Mouse (Mus musculus) liver, adult 2 months (tissue): ENCODE measurements around the gene Sipa1l1. TPM values are rescaled to one million over a fixed set of nuclear protein-coding genes. Genes with fewer than 3 reads are reported as not detected.

Source experiments
- DNase-seq: peaks from one replicate; pipeline ENCODE4 v3.0.0-alpha.2; 2011; ENCODE audit warnings: low read depth, low spot score; ENCODE audit errors: extremely low read depth
- H3K27ac ChIP-seq: fragments of 200-500 bp; replicated peaks from 2 replicates; pipeline ENCODE4 v1.5.1; 2012; ENCODE audit warnings: low read depth, mild to moderate bottlenecking, control low read depth, inconsistent platforms, low read length; ENCODE audit not compliant: insufficient read depth
- H3K27me3 ChIP-seq: fragments of 200-500 bp; 2 replicates; pipeline ENCODE4 v1.6.1; 2012; ENCODE audit warnings: mild to moderate bottlenecking, moderate library complexity, low read length, inconsistent platforms; ENCODE audit not compliant: control insufficient read depth, insufficient read depth
- H3K36me3 ChIP-seq: fragments of 200-500 bp; 2 replicates; pipeline ENCODE4 v1.6.1; 2012; ENCODE audit warnings: low read length, inconsistent platforms; ENCODE audit not compliant: control insufficient read depth, insufficient read depth
- H3K4me1 ChIP-seq: fragments of 200-500 bp; 2 replicates; pipeline ENCODE4 v1.6.1; 2011; ENCODE audit warnings: low read length; ENCODE audit not compliant: control insufficient read depth, insufficient read depth
- H3K4me3 ChIP-seq: fragments of 200-500 bp; 2 replicates; pipeline ENCODE4 v1.5.1; 2011; ENCODE audit warnings: low read depth, mild to moderate bottlenecking, control low read depth, low read length, moderate library complexity; ENCODE audit not compliant: insufficient read depth
- H3K79me2 ChIP-seq: fragments of 200-500 bp; 2 replicates; pipeline ENCODE4 v1.6.1; 2012; ENCODE audit warnings: inconsistent platforms, mild to moderate bottlenecking, low read length, moderate library complexity; ENCODE audit not compliant: control insufficient read depth, insufficient read depth
- H3K9ac ChIP-seq: fragments of 200-500 bp; 2 replicates; pipeline ENCODE4 v1.6.1; 2012; ENCODE audit warnings: low read depth, mild to moderate bottlenecking, control low read depth, inconsistent platforms, low read length
- CTCF ChIP-seq: fragments of 200-500 bp; IDR thresholded peaks from 2 replicates; pipeline ENCODE4 v1.5.1; 2011; ENCODE audit warnings: low read depth, low read length, control low read depth
- POLR2A ChIP-seq: fragments of 200-500 bp; IDR thresholded peaks from 2 replicates; pipeline ENCODE4 v1.6.1; 2011; ENCODE audit warnings: low read length, control low read depth; ENCODE audit not compliant: insufficient read depth; ENCODE audit errors: extremely low read depth
- WGBS: fragments of 180-500 bp; shearing (Covaris S2); methylation state at CpG from one replicate; pipeline ENCODE4 v1.1.7; 2018; 5-methylcytosine and 5-hydroxymethylcytosine counted together
- polyA plus RNA-seq: library from polyadenylated mRNA; depleted of rRNA; stranded (reverse); fragments of >200 nt; gene quantifications from 2 replicates; pipeline ENCODE4 v1.2.3, GENCODE M21; 2012
- total RNA-seq: library from RNA; depleted of rRNA; stranded (reverse); fragments of >200 nt; gene quantifications from 2 replicates; pipeline ENCODE4 v1.2.3, GENCODE M21; 2014

Sipa1l1 gene
- total and polyA plus RNA-seq, 2 experiments, result 10.3 to 13.7 TPM

GRCm38 (mm10) chr12:82225751-82226228 lies 56.7 kb downstream of the Sipa1l1 start:
- 36% methylated on average over 4 of the region's 4 CpGs for WGBS
- no peak for TF ChIP-seq CTCF
- no peak for TF ChIP-seq POLR2A
- Histone ChIP-seq H3K79me2 (peaks cover 16% of the 10 kb centered on the region; the same call in 1 of the 2 replicates), H3K4me3 (no peak overlapping the region), H3K9ac (no peak overlapping the region), H3K27me3 (no peaks in the 10 kb centered on the region), H3K27ac (no peak overlapping the region), H3K36me3 (no peaks in the 10 kb centered on the region), H3K4me1 (peaks cover 9% of the 10 kb centered on the region)
- DNase-seq, result peak; percentile 63

DNA sequence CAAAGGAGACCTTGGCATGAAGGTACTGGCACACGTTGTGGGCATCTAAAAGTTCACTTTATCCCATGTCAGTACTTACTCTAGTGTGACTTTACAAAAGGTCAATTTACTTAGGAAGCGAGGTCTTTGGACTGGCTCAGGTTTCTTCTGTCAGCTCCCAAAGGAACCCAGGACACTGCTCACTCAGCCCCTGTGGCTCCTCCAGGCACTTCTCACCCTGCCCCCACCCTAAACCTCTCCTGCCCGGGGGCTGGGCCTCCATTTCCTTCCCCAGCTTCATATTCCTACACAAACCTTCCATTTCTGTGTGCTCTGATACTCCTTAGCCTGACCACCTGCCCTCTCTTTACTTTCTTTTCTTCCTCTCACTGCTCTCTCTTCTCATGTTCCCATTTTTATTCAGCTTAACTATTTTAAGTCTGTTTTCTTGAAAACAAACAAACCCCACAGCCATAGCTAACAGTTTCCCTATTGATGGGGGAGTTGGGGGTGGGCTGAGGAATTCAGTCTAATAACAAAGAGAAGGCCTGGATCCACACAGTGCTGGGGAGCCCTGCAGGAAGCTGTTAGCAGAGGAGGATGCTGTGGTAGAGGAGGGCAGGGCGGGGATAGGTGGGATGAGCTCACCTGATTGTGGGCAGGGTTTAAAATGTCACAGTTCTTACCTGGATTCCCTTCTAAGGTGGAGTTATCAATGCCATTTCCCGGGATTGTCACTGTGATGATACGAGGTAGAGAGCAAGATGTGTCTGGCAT lies 57.4 kb downstream of the Sipa1l1 start:
- peaks cover 16% of the 10 kb centered on the region; the same call in 1 of the 2 replicates for H3K79me2 ChIP-seq
- peak; percentile 63 for DNase-seq
- peaks cover 9% of the 10 kb centered on the region for H3K4me1 ChIP-seq
- no peak overlapping the region for H3K4me3 ChIP-seq
- H3K27ac ChIP-seq, result no peak overlapping the region
- no peaks in the 10 kb centered on the region for H3K27me3 ChIP-seq
- no peaks in the 10 kb centered on the region for H3K36me3 ChIP-seq
- TF ChIP-seq CTCF, result no peak
- H3K9ac ChIP-seq, result no peak overlapping the region
- WGBS, result 54% methylated on average over 6 of the region's 6 CpGs

DNA sequence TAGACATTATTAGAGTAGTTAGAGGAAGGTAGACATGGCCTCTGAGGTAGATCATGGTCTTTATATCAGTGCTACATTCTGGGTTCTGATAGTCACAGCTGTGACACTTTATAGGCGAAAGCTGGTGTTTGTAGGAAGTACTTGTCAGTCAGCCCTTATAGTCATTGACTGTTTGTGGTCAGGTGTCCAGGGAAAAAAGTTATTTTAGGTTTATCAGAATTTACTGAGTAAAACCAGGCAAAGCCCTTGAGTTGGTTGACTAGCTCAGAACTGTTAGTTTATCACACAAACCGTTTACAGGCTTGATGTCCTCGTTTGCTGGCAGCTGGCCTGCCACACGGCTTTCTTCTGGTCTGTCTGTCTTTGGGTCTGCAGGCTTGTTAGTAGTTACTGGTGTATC lies 61.0 kb downstream of the Sipa1l1 start:
- DNase-seq, result no peak
- TF ChIP-seq POLR2A (no peak), CTCF (no peak)
- H3K79me2 ChIP-seq, result peaks cover 17% of the 10 kb centered on the region
- 71% methylated on average over 4 of the region's 4 CpGs for WGBS
- peaks cover 2% of the 10 kb centered on the region; the same call in 1 of the 2 replicates for H3K36me3 ChIP-seq
- H3K9ac ChIP-seq, result no peak overlapping the region
- no peak overlapping the region for H3K4me3 ChIP-seq
- H3K27me3 ChIP-seq, result no peaks in the 10 kb centered on the region
- no peak overlapping the region for H3K27ac ChIP-seq
- peaks cover 6% of the 10 kb centered on the region for H3K4me1 ChIP-seq

GRCm38 (mm10) chr12:82231191-82231590 lies 62.1 kb downstream of the Sipa1l1 start:
- Histone ChIP-seq H3K4me3 (no peak overlapping the region), H3K79me2 (peaks cover 17% of the 10 kb centered on the region), H3K27ac (no peak overlapping the region), H3K4me1 (no peaks in the 10 kb centered on the region), H3K27me3 (no peaks in the 10 kb centered on the region), H3K9ac (no peak overlapping the region), H3K36me3 (peaks cover 2% of the 10 kb centered on the region; the same call in 1 of the 2 replicates)
- DNase-seq, result no peak
- no peak for TF ChIP-seq POLR2A
- TF ChIP-seq CTCF, result no peak
- 89% methylated on average over 7 of the region's 7 CpGs for WGBS

- Histone ChIP-seq H3K9ac (no peak overlapping the region), H3K4me3 (no peak overlapping the region), H3K79me2 (peaks cover 14% of the 10 kb centered on the region), H3K36me3 (peaks cover 2% of the 10 kb centered on the region; the same call in 1 of the 2 replicates), H3K27me3 (no peaks in the 10 kb centered on the region), H3K27ac (no peak overlapping the region), H3K4me1 (no peaks in the 10 kb centered on the region)
- TF ChIP-seq POLR2A (no peak), CTCF (no peak)
- no peak for DNase-seq
- 90% methylated on average over 3 of the region's 3 CpGs for WGBS
Observed at GRCm38 (mm10) chr12:82233177-82233576, 64.1 kb downstream of the Sipa1l1 start.

DNA sequence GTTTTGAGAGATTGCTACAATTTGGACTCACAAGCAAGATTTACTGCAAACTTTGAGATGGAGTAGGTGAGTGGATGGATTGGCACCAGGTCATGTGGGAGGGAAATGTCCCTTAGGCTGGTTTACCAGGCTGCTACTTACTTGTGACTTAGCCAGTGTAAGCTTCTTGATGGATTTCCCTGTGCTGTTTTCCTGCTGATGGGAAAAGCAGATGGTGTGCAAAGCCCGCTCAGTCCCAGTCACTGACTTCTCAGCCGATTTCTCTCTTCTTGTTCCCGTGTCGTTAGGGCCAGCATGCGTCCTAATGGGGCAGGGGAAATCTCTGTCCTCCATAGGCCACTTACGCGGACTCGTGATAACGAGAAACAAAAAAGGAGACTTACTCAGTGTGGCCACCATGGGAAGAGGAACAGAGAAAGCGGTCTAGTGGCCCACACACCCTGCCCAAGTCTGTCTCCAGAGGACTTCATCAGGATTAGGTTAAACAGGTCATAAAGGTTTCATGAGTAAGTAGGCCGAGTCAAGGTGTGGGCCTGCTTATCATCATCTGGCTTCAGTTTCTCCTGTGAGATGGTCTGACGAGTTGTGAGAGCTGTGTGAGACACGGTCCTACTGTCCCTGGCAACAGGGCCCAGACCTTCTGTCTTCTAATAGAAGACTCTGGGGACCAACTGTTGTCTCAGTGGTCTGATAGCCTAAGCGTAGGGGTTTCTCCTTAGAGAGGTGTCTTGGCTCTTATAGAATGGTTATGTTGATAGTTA lies 65.5 kb downstream of the Sipa1l1 start:
- H3K79me2 ChIP-seq, result peaks cover 17% of the 10 kb centered on the region
- no peaks in the 10 kb centered on the region for H3K27me3 ChIP-seq
- TF ChIP-seq POLR2A, result no peak
- no peak for TF ChIP-seq CTCF
- no peak for DNase-seq
- no peak overlapping the region for H3K27ac ChIP-seq
- peaks cover 2% of the 10 kb centered on the region; the same call in 1 of the 2 replicates for H3K36me3 ChIP-seq
- H3K4me1 ChIP-seq, result no peaks in the 10 kb centered on the region
- WGBS, result 94% methylated on average over 14 of the region's 14 CpGs
- no peak overlapping the region for H3K9ac ChIP-seq
- H3K4me3 ChIP-seq, result no peak overlapping the region
